Mouse (Mus musculus): Measurements from ENCODE around the gene Haghl. TPM values are rescaled to one million over a fixed set of nuclear protein-coding genes. Genes with fewer than 3 reads are reported as not detected.

Gene Haghl
- polyA plus RNA-seq, 1 experiment from 2014 or later, result 57.7 TPM

DNA sequence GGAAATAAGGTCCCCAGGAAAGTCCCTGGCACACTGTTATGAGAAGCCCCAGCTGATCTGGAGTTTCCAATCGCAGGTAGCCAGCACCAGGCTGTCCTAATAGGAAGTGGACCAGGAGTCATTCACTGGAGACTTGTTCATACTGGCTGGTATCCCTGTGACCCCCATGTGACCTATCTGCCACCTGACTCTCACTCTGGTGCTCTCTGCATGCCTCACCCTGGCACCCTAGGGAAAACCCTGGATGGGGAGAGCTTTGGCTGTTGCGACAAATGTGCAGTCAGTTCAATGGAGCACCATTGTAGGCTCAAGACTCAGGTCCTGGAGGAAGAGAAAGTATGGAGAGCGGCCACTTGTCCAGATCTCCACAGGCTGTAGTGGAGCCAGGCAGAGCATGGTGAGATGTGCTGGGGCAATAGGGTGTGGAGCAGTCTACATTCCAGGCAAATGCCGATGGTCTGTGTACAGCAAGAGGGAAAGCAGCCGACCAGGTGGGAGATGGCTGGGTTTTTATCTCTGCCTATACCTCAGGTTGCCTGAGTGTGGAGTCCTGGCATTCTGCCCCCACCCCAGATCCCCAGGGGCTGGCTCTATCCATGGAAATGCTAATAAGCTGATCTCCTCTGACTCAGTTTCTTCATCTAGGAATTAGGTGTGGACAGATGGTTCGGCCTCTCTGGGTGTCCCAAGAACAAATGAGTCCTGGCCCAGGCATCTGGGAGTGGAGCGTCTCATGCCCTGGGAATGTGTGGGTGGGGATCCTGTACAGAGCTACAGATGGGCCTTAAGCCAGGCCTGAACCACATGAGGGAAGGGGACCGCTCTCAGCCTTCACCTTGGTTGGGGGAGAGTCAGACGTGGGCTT, 28.9 kb downstream of the Haghl start:
- WGBS, result 55% methylated on average over 9 of the region's 9 CpGs

DNA sequence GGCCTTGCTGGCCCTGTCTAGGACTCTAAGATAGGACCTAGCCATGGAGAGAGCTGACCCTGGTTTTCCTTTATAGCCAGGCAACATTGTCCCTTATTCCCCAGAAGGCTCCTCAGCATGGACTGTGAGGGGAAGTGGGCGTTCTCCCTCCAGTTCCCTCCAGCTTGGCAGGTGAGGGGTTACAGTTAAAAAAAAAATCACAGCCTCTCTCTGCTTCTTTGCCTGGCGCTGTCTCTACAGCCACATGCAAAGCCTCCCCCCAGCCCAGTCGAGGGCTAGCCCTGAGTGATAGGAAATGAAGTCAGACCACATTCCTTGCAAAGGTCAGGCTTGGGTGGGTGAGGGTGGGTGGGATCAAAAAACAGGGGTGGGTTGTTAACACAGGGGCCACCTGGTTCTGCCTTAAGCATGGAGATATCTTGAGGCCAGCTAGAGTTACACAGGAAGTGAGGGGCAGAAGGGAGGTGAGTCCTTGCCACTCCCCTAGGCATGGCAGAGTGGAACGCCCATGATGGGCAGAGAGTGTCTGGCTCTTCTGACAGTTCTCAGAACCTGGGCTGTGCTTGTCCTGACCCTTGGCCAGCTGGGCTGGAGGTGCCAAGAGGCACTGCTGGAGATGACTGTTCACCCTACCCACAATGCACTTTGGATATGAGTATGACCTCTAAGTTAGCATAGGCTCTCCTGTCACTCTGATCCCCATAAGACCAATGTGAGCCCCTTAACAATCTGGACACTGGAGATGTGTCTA, 29.7 kb downstream of the Haghl start:
- WGBS, result 12% methylated on average over 4 of the region's 4 CpGs
- Histone ChIP-seq H3K27ac (ENCODE audit: low read length) (peak overlapping the region; percentile 86), H3K9ac (ENCODE audit: low read length) (peak overlapping the region; percentile 24; the same call in 1 of the 2 replicates), H3K4me3 (ENCODE audit: low read length) (no peak overlapping the region), H3K4me2 (ENCODE audit: low read depth, low read length) (no peak overlapping the region), H3K36me3 (ENCODE audit: control insufficient read depth, insufficient read depth, low read length) (no peaks in the 10 kb centered on the region), H3K27me3 (ENCODE audit: control insufficient read depth, insufficient read depth, low read depth, low read length) (no peaks in the 10 kb centered on the region), H3K4me1 (replicated peaks; ENCODE audit: control insufficient read depth, insufficient read depth, low read length) (peaks cover 13% of the 10 kb centered on the region), H3K9me3 (ENCODE audit: control insufficient read depth, low read length) (no peaks in the 10 kb centered on the region)
- peak; percentile 67 for ATAC-seq (ENCODE audit: low read depth)

More for the DNA sequence above, 28.9 kb downstream of the Haghl start:
- H3K4me1 ChIP-seq (replicated peaks; ENCODE audit: control insufficient read depth, insufficient read depth, low read length), result peaks cover 7% of the 10 kb centered on the region
- no peaks in the 10 kb centered on the region for H3K36me3 ChIP-seq (ENCODE audit: control insufficient read depth, insufficient read depth, low read length)
- H3K27ac ChIP-seq (ENCODE audit: low read length), result peak overlapping the region; percentile 86
- no peak overlapping the region for H3K4me3 ChIP-seq (ENCODE audit: low read length)
- H3K4me2 ChIP-seq (ENCODE audit: low read depth, low read length), result no peak overlapping the region
- H3K9me3 ChIP-seq (ENCODE audit: control insufficient read depth, low read length), result no peaks in the 10 kb centered on the region
- no peak overlapping the region for H3K9ac ChIP-seq (ENCODE audit: low read length)
- no peaks in the 10 kb centered on the region for H3K27me3 ChIP-seq (ENCODE audit: control insufficient read depth, insufficient read depth, low read depth, low read length)
- ATAC-seq (ENCODE audit: low read depth), result peak; percentile 72

DNA sequence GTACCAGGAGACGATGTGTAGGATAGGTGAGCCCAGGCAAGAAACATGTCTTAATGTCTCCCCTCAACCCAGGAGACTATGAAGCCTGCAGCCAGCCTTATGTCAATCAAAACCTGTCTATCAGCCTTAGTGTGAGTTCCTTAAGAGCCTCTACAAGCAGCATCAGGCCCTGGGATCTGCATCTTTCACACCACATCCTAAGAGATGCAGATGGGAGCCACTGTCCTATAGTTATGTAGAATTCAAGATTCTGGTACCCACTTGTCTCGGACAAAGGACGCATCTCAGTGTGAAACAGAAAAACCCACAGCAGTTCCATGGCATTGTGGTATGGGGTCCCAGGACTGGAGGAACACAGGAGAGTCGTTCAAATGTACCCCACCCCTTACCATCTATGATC, 30.4 kb downstream of the Haghl start:
- peak overlapping the region; percentile 59 for H3K27ac ChIP-seq (ENCODE audit: low read length)
- ATAC-seq (ENCODE audit: low read depth), result no peak
- H3K4me2 ChIP-seq (ENCODE audit: low read depth, low read length), result no peak overlapping the region
- H3K36me3 ChIP-seq (ENCODE audit: control insufficient read depth, insufficient read depth, low read length), result no peaks in the 10 kb centered on the region
- no peaks in the 10 kb centered on the region for H3K9me3 ChIP-seq (ENCODE audit: control insufficient read depth, low read length)
- WGBS, result 63% methylated on average over 4 of the region's 4 CpGs
- no peak overlapping the region for H3K9ac ChIP-seq (ENCODE audit: low read length)
- no peaks in the 10 kb centered on the region for H3K27me3 ChIP-seq (ENCODE audit: control insufficient read depth, insufficient read depth, low read depth, low read length)
- H3K4me3 ChIP-seq (ENCODE audit: low read length), result no peak overlapping the region
- peaks cover 13% of the 10 kb centered on the region for H3K4me1 ChIP-seq (replicated peaks; ENCODE audit: control insufficient read depth, insufficient read depth, low read length)

DNA sequence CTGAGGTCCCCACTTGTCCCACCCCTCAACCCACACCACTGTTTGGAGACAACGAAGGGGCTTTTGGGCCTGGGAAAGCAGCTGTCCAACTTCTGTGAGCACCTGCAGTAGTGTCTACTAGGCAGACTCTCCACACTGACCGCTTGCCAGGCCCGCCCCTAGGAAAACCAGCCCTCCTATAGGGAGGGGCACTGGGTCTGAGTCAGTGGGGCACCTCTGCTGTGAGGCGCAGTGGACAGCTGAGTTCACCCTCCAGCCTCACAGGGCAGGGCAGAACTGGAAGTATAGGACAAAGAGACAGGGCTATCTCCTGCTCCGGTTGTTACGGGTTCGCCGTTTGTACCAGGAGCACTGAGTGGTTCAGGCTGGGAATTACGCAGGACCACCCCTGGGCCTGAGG, 31.2 kb downstream of the Haghl start, which contains the start of gene Msln:
Gene Msln (minus strand): TSS at position 138 of the 400 bp plus-strand sequence.
- no peaks in the 10 kb centered on the region for H3K36me3 ChIP-seq (ENCODE audit: control insufficient read depth, insufficient read depth, low read length)
- no peak for ATAC-seq (ENCODE audit: low read depth)
- H3K4me3 ChIP-seq (ENCODE audit: low read length), result no peak within 1 kb of the TSS
- no peak within 1 kb of the TSS for H3K4me2 ChIP-seq (ENCODE audit: low read depth, low read length)
- peaks cover 13% of the 10 kb centered on the region for H3K4me1 ChIP-seq (replicated peaks; ENCODE audit: control insufficient read depth, insufficient read depth, low read length)
- H3K9me3 ChIP-seq (ENCODE audit: control insufficient read depth, low read length), result no peaks in the 10 kb centered on the region
- no peaks in the 10 kb centered on the region for H3K27me3 ChIP-seq (ENCODE audit: control insufficient read depth, insufficient read depth, low read depth, low read length)
- H3K27ac ChIP-seq (ENCODE audit: low read length), result peak within 1 kb of the TSS; percentile 59
- whole genome bisulfite sequencing, result 74% methylated on average over 9 of the region's 9 CpGs
- no peak within 1 kb of the TSS for H3K9ac ChIP-seq (ENCODE audit: low read length)

DNA sequence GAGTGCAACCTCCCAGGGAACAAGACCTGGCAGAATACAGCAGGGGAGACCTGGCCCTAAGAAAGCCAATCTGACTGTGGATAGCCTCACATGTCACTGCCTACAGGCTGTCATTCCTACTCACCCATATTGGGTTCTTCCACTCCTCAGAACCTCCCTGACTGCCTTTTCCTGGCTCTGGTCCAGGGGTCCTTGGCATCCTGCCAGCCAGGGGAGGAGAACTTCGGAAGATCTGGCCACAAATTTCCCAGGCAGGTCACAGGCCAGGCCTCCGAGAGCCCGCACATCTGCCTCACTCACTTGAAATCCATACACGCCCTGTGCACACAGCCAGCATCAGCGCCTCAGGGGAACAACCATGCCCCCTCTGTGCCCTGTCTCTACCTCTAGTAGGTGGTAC, 34.0 kb downstream of the Haghl start:
- Histone ChIP-seq H3K4me3 (ENCODE audit: low read length) (no peak overlapping the region), H3K27ac (ENCODE audit: low read length) (peak overlapping the region; percentile 22; the same call in 1 of the 2 replicates), H3K9me3 (ENCODE audit: control insufficient read depth, low read length) (no peaks in the 10 kb centered on the region), H3K36me3 (ENCODE audit: control insufficient read depth, insufficient read depth, low read length) (no peaks in the 10 kb centered on the region), H3K4me1 (replicated peaks; ENCODE audit: control insufficient read depth, insufficient read depth, low read length) (peaks cover 12% of the 10 kb centered on the region), H3K9ac (ENCODE audit: low read length) (0 out of 2 replicates have a peak overlapping the region, but pooled peaks have one; percentile 24), H3K4me2 (ENCODE audit: low read depth, low read length) (no peak overlapping the region), H3K27me3 (ENCODE audit: control insufficient read depth, insufficient read depth, low read depth, low read length) (no peaks in the 10 kb centered on the region)
- ATAC-seq (ENCODE audit: low read depth), result peak; percentile 41; the same call in 1 of the 2 replicates
- 8% methylated on average over 5 of the region's 5 CpGs for WGBS

DNA sequence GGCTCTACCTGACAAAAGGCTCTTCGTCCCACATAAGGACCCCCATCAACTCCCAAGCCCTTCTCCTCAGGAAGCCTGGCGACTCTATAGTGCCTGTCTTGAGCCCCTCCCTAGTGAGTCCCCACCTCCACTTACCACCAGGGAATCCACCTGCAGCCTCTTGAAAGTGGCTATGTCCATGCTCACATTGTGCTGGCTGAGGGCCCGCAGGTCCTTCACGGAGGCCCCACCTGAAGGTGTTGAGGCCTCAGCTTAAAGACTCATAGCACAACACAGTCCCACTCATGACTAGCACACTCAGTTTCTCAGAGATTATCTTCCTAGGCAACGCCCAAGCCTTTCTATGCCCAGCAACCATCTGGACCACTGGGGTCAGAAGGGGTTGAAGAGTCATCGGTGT, 36.2 kb downstream of the Haghl start:
- Histone ChIP-seq H3K9ac (ENCODE audit: low read length) (no peak overlapping the region), H3K36me3 (ENCODE audit: control insufficient read depth, insufficient read depth, low read length) (no peaks in the 10 kb centered on the region), H3K9me3 (ENCODE audit: control insufficient read depth, low read length) (no peaks in the 10 kb centered on the region), H3K27ac (ENCODE audit: low read length) (no peak overlapping the region), H3K4me3 (ENCODE audit: low read length) (no peak overlapping the region), H3K27me3 (ENCODE audit: control insufficient read depth, insufficient read depth, low read depth, low read length) (no peaks in the 10 kb centered on the region), H3K4me1 (replicated peaks; ENCODE audit: control insufficient read depth, insufficient read depth, low read length) (peaks cover 7% of the 10 kb centered on the region), H3K4me2 (ENCODE audit: low read depth, low read length) (no peak overlapping the region)
- peak; percentile 58 for ATAC-seq (ENCODE audit: low read depth)
- WGBS, result 64% methylated on average over 6 of the region's 6 CpGs

DNA sequence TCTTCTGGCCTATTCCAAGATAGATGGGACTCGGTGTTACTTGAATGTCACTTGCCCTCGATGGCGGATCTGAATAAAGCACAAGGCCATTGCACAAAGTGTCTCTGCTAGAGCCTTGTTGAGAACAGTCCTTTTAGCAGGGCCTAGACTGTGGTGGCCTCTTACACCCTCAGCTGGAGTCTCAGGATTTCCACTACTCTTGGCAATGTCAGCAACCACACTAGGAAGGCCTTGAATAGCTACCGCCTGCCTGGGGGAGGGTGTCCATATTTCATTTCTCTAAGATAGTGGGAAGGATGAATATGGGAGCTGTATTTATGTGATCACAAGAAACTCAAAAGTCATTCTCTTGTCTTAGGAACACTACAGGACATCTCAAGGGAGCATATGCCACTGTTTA, 37.2 kb downstream of the Haghl start:
- Histone ChIP-seq H3K4me1 (replicated peaks; ENCODE audit: control insufficient read depth, insufficient read depth, low read length) (peaks cover 7% of the 10 kb centered on the region), H3K4me3 (ENCODE audit: low read length) (no peak overlapping the region), H3K36me3 (ENCODE audit: control insufficient read depth, insufficient read depth, low read length) (no peaks in the 10 kb centered on the region), H3K27me3 (ENCODE audit: control insufficient read depth, insufficient read depth, low read depth, low read length) (no peaks in the 10 kb centered on the region), H3K9me3 (ENCODE audit: control insufficient read depth, low read length) (no peaks in the 10 kb centered on the region), H3K9ac (ENCODE audit: low read length) (no peak overlapping the region), H3K4me2 (ENCODE audit: low read depth, low read length) (no peak overlapping the region), H3K27ac (ENCODE audit: low read length) (peak overlapping the region; percentile 37; the same call in 1 of the 2 replicates)
- no peak for ATAC-seq (ENCODE audit: low read depth)
- 88% methylated on average over 4 of the region's 4 CpGs for WGBS

DNA sequence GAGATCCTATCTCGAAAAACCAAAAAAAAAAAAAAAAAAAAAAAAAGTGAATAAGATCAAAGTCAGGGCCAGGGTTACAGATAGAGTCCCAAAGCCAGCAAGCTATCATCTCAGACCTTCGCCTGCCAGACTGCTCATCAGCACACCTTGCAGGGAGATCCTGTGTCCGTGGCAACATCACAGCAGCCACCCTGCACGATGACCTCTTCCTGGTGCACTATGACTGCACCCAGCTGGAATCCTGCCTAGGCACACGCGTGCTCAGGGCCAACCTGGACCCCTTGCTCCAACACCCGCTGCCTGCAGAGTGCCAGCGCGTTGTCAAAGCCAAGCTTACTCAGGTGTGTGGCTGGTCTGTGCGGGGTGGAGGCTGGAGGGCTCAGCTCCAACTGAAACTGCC, 41.2 kb downstream of the Haghl start:
- H3K27me3 ChIP-seq (ENCODE audit: control insufficient read depth, insufficient read depth, low read depth, low read length), result no peaks in the 10 kb centered on the region
- H3K4me2 ChIP-seq (ENCODE audit: low read depth, low read length), result no peak overlapping the region
- WGBS, result 62% methylated on average over 10 of the region's 10 CpGs
- no peak overlapping the region for H3K9ac ChIP-seq (ENCODE audit: low read length)
- no peaks in the 10 kb centered on the region for H3K36me3 ChIP-seq (ENCODE audit: control insufficient read depth, insufficient read depth, low read length)
- H3K4me3 ChIP-seq (ENCODE audit: low read length), result no peak overlapping the region
- H3K27ac ChIP-seq (ENCODE audit: low read length), result no peak overlapping the region
- no peaks in the 10 kb centered on the region for H3K9me3 ChIP-seq (ENCODE audit: control insufficient read depth, low read length)
- no peaks in the 10 kb centered on the region for H3K4me1 ChIP-seq (replicated peaks; ENCODE audit: control insufficient read depth, insufficient read depth, low read length)
- ATAC-seq (ENCODE audit: low read depth), result no peak

DNA sequence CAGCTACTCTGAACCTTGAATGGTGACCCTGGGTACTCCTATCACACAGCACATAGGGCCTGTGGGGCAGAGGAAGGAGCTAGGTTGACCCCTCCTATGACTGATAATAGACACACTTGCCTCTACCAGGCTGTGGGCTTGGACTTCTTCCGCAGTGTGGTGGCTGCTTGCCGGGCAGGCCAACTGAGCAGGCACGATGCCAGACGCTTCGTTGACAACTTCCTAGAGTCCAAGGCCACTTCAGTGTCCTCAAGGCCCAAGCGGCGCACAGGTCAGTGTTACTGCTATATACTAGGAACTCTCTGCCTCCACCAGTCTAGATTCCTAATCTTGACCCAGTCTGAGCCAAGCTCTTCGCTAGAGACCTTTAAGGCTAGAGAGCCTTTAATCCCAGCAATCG, 41.6 kb downstream of the Haghl start:
- no peak for ATAC-seq (ENCODE audit: low read depth)
- Histone ChIP-seq H3K4me3 (ENCODE audit: low read length) (no peak overlapping the region), H3K9ac (ENCODE audit: low read length) (no peak overlapping the region), H3K36me3 (ENCODE audit: control insufficient read depth, insufficient read depth, low read length) (no peaks in the 10 kb centered on the region), H3K4me2 (ENCODE audit: low read depth, low read length) (no peak overlapping the region), H3K9me3 (ENCODE audit: control insufficient read depth, low read length) (no peaks in the 10 kb centered on the region), H3K27me3 (ENCODE audit: control insufficient read depth, insufficient read depth, low read depth, low read length) (no peaks in the 10 kb centered on the region), H3K4me1 (replicated peaks; ENCODE audit: control insufficient read depth, insufficient read depth, low read length) (no peaks in the 10 kb centered on the region), H3K27ac (ENCODE audit: low read length) (no peak overlapping the region)
- 83% methylated on average over 9 of the region's 9 CpGs for WGBS
